Mouse (Mus musculus) heart, embryonic 16.5 days (tissue): Measurements from ENCODE around the gene Mapk9. TPM values are rescaled to one million over a fixed set of nuclear protein-coding genes. Genes with fewer than 3 reads are reported as not detected.

Experiments
- ATAC-seq: fragments of 200-750 bp; cut with Nextera tagmentation; replicated peaks from 2 replicates; pipeline ENCODE4 v1.8.0; 2017; ENCODE audit warnings: moderate number of reproducible peaks; ENCODE audit not compliant: insufficient read depth, low FRiP score; ENCODE audit errors: extremely low read depth
- H3K27ac ChIP-seq: fragments of 300-500 bp; sonication (generic); 2 replicates; pipeline ENCODE4 v1.5.1; 2014; ENCODE audit warnings: mild to moderate bottlenecking, low read length, control low read depth, moderate library complexity
- H3K27me3 ChIP-seq: fragments of 300-500 bp; sonication (generic); 2 replicates; pipeline ENCODE4 v1.6.1; 2014; ENCODE audit warnings: low read length, mixed read lengths; ENCODE audit not compliant: control insufficient read depth, insufficient read depth
- H3K36me3 ChIP-seq: fragments of 300-500 bp; sonication (generic); 2 replicates; pipeline ENCODE4 v1.6.1; 2014; ENCODE audit not compliant: control insufficient read depth, insufficient read depth
- H3K4me1 ChIP-seq: fragments of 300-500 bp; sonication (generic); 2 replicates; pipeline ENCODE4 v1.6.1; 2014; ENCODE audit warnings: low read length, mixed read lengths; ENCODE audit not compliant: control insufficient read depth, insufficient read depth
- H3K4me2 ChIP-seq: fragments of 300-500 bp; sonication (generic); 2 replicates; pipeline ENCODE4 v1.6.1; 2014; ENCODE audit warnings: low read depth, mild to moderate bottlenecking, control low read depth, low read length
- H3K4me3 ChIP-seq: fragments of 300-500 bp; sonication (generic); 2 replicates; pipeline ENCODE4 v1.5.1; 2014; ENCODE audit warnings: mild to moderate bottlenecking, control low read depth, low read length
- H3K9ac ChIP-seq: fragments of 300-500 bp; sonication (generic); 2 replicates; pipeline ENCODE4 v1.6.1; 2014; ENCODE audit warnings: low read length, control low read depth
- H3K9me3 ChIP-seq: fragments of 300-500 bp; sonication (generic); replicated peaks from 2 replicates; pipeline ENCODE4 v1.6.1; 2016; ENCODE audit warnings: low read length; ENCODE audit not compliant: control insufficient read depth
- WGBS: fragments of 180-500 bp; shearing (Covaris S2); extraction: QIAGEN DNeasy Blood & Tissue Kit; methylation state at CpG from one replicate; pipeline ENCODE4 v1.1.7; 2014; 5-methylcytosine and 5-hydroxymethylcytosine counted together
- polyA plus RNA-seq: library from polyadenylated mRNA; unstranded; fragments of >200 nt; fragmentation: Nextera tagmentation; extraction: Ambion mirVana; gene quantifications from 2 replicates; pipeline ENCODE4 v1.2.1, GENCODE M21; 2015

Gene Mapk9
- polyA plus RNA-seq, 1 experiment from 2014 or later, result 36.5 TPM

- 85% methylated on average over 15 of the region's 15 CpGs for WGBS
- Histone ChIP-seq H3K36me3 (0 out of 2 replicates have a peak, but pooled peaks cover 2% of the 10 kb centered on the region), H3K4me3 (no peak overlapping the region), H3K27me3 (no peaks in the 10 kb centered on the region), H3K4me1 (no peaks in the 10 kb centered on the region), H3K27ac (no peak overlapping the region), H3K9ac (no peak overlapping the region), H3K4me2 (no peak overlapping the region), H3K9me3 (no peaks in the 10 kb centered on the region)
- no peak for ATAC-seq
Measured at GRCm38 (mm10) chr11:49818869-49819566, 27.5 kb upstream of the Mapk9 start.

- Histone ChIP-seq H3K9me3 (no peaks in the 10 kb centered on the region), H3K27me3 (no peaks in the 10 kb centered on the region), H3K4me1 (no peaks in the 10 kb centered on the region), H3K27ac (no peak overlapping the region), H3K36me3 (0 out of 2 replicates have a peak, but pooled peaks cover 2% of the 10 kb centered on the region), H3K4me3 (no peak overlapping the region), H3K4me2 (no peak overlapping the region), H3K9ac (no peak overlapping the region)
- WGBS, result 86% methylated on average over 7 of the region's 7 CpGs
- ATAC-seq, result no peak
Measured at GRCm38 (mm10) chr11:49819676-49820075, 26.9 kb upstream of the Mapk9 start.

- H3K36me3 ChIP-seq, result 0 out of 2 replicates have a peak, but pooled peaks cover 2% of the 10 kb centered on the region
- 83% methylated on average over 2 of the region's 2 CpGs for WGBS
- no peak overlapping the region for H3K4me2 ChIP-seq
- no peaks in the 10 kb centered on the region for H3K27me3 ChIP-seq
- ATAC-seq, result no peak
- no peaks in the 10 kb centered on the region for H3K4me1 ChIP-seq
- no peak overlapping the region for H3K27ac ChIP-seq
- no peaks in the 10 kb centered on the region for H3K9me3 ChIP-seq
- no peak overlapping the region for H3K9ac ChIP-seq
- no peak overlapping the region for H3K4me3 ChIP-seq
Measured at GRCm38 (mm10) chr11:49820928-49821327, 25.6 kb upstream of the Mapk9 start.

GRCm38 (mm10) chr11:49821546-49821945, 25.0 kb upstream of the Mapk9 start:
- Histone ChIP-seq H3K9ac (no peak overlapping the region), H3K4me3 (no peak overlapping the region), H3K36me3 (0 out of 2 replicates have a peak, but pooled peaks cover 2% of the 10 kb centered on the region), H3K9me3 (no peaks in the 10 kb centered on the region), H3K4me2 (no peak overlapping the region), H3K27ac (no peak overlapping the region), H3K27me3 (no peaks in the 10 kb centered on the region), H3K4me1 (no peaks in the 10 kb centered on the region)
- no peak for ATAC-seq
- 80% methylated on average over 2 of the region's 2 CpGs for WGBS

- no peaks in the 10 kb centered on the region for H3K4me1 ChIP-seq
- H3K4me2 ChIP-seq, result no peak overlapping the region
- 86% methylated on average over 2 of the region's 2 CpGs for WGBS
- no peak overlapping the region for H3K9ac ChIP-seq
- no peaks in the 10 kb centered on the region for H3K9me3 ChIP-seq
- H3K36me3 ChIP-seq, result 0 out of 2 replicates have a peak, but pooled peaks cover 2% of the 10 kb centered on the region
- no peak for ATAC-seq
- no peak overlapping the region for H3K4me3 ChIP-seq
- no peaks in the 10 kb centered on the region for H3K27me3 ChIP-seq
- H3K27ac ChIP-seq, result no peak overlapping the region
Measured at GRCm38 (mm10) chr11:49822337-49822736, 24.2 kb upstream of the Mapk9 start.

- H3K27ac ChIP-seq, result no peak overlapping the region
- no peak for ATAC-seq
- WGBS, result 45% methylated on average over 2 of the region's 2 CpGs
- H3K4me2 ChIP-seq, result no peak overlapping the region
- H3K36me3 ChIP-seq, result 0 out of 2 replicates have a peak, but pooled peaks cover 2% of the 10 kb centered on the region
- H3K4me3 ChIP-seq, result no peak overlapping the region
- H3K9ac ChIP-seq, result no peak overlapping the region
- H3K4me1 ChIP-seq, result peaks cover 5% of the 10 kb centered on the region; the same call in 1 of the 2 replicates
- H3K27me3 ChIP-seq, result no peaks in the 10 kb centered on the region
- H3K9me3 ChIP-seq, result no peaks in the 10 kb centered on the region
Measured at GRCm38 (mm10) chr11:49824896-49825295, 21.7 kb upstream of the Mapk9 start.

GRCm38 (mm10) chr11:49827243-49827642, 19.3 kb upstream of the Mapk9 start:
- peaks cover 5% of the 10 kb centered on the region; the same call in 1 of the 2 replicates for H3K4me1 ChIP-seq
- no peak overlapping the region for H3K9ac ChIP-seq
- no peaks in the 10 kb centered on the region for H3K27me3 ChIP-seq
- no peak for ATAC-seq
- no peaks in the 10 kb centered on the region for H3K9me3 ChIP-seq
- 60% methylated on average over 6 of the region's 6 CpGs for WGBS
- no peak overlapping the region for H3K4me2 ChIP-seq
- 0 out of 2 replicates have a peak, but pooled peaks cover 2% of the 10 kb centered on the region for H3K36me3 ChIP-seq
- no peak overlapping the region for H3K4me3 ChIP-seq
- no peak overlapping the region for H3K27ac ChIP-seq

GRCm38 (mm10) chr11:49829176-49829745, 17.3 kb upstream of the Mapk9 start:
- 45% methylated on average over 7 of the region's 7 CpGs for WGBS
- H3K27ac ChIP-seq, result peak overlapping the region; percentile 35; the same call in 1 of the 2 replicates
- H3K27me3 ChIP-seq, result no peaks in the 10 kb centered on the region
- H3K9ac ChIP-seq, result no peak overlapping the region
- ATAC-seq, result no peak; the same call in 1 of the 2 replicates
- no peaks in the 10 kb centered on the region for H3K9me3 ChIP-seq
- peaks cover 5% of the 10 kb centered on the region; the same call in 1 of the 2 replicates for H3K4me1 ChIP-seq
- peaks cover 2% of the 10 kb centered on the region; the same call in 1 of the 2 replicates for H3K36me3 ChIP-seq
- H3K4me3 ChIP-seq, result no peak overlapping the region
- no peak overlapping the region for H3K4me2 ChIP-seq

GRCm38 (mm10) chr11:49831980-49832379, 14.6 kb upstream of the Mapk9 start:
- Histone ChIP-seq H3K27ac (no peak overlapping the region), H3K27me3 (no peaks in the 10 kb centered on the region), H3K9me3 (no peaks in the 10 kb centered on the region), H3K4me2 (no peak overlapping the region), H3K9ac (no peak overlapping the region), H3K4me1 (peaks cover 5% of the 10 kb centered on the region; the same call in 1 of the 2 replicates), H3K36me3 (peaks cover 2% of the 10 kb centered on the region; the same call in 1 of the 2 replicates), H3K4me3 (no peak overlapping the region)
- ATAC-seq, result no peak
- 85% methylated on average over 12 of the region's 12 CpGs for WGBS
